Mouse (Mus musculus): Measurements from ENCODE around the gene Gm14525. TPM values are rescaled to one million over a fixed set of nuclear protein-coding genes. Genes with fewer than 3 reads are reported as not detected.

Gm14525 gene
- not detected for polyA plus RNA-seq (2014; fragmentation: Illumina TruSeq; extraction: RNeasy Lipid Tissue Mini Kit (QIAGEN cat#74804); ENCODE audit: low read depth, low replicate concordance)

GRCm38 (mm10) chrX:26702538-26702937 is at the start of gene Gm14525:
Gm14525 (minus strand) TSS chrX:26702638.

Other genes with a start within 250 kb of the Gm14525 start
- gene Slx, start 157.1 kb downstream of the Gm14525 start, polyA plus RNA-seq (2014; fragmentation: Illumina TruSeq; extraction: RNeasy Lipid Tissue Mini Kit (QIAGEN cat#74804); ENCODE audit: low read depth, low replicate concordance), result not detected
- not detected for gene Gm6121, start 233.1 kb upstream of the Gm14525 start, polyA plus RNA-seq (2014; fragmentation: Illumina TruSeq; extraction: RNeasy Lipid Tissue Mini Kit (QIAGEN cat#74804); ENCODE audit: low read depth, low replicate concordance)